Mouse (Mus musculus): ENCODE data around the gene Eng. TPM values are rescaled to one million over a fixed set of nuclear protein-coding genes. Genes with fewer than 3 reads are reported as not detected.

The Eng gene
- 182 TPM for polyA plus RNA-seq (2014; fragmentation: Illumina TruSeq; extraction: RNeasy Lipid Tissue Mini Kit (QIAGEN cat#74804); ENCODE audit: insufficient read depth, low read depth, low replicate concordance)

DNA sequence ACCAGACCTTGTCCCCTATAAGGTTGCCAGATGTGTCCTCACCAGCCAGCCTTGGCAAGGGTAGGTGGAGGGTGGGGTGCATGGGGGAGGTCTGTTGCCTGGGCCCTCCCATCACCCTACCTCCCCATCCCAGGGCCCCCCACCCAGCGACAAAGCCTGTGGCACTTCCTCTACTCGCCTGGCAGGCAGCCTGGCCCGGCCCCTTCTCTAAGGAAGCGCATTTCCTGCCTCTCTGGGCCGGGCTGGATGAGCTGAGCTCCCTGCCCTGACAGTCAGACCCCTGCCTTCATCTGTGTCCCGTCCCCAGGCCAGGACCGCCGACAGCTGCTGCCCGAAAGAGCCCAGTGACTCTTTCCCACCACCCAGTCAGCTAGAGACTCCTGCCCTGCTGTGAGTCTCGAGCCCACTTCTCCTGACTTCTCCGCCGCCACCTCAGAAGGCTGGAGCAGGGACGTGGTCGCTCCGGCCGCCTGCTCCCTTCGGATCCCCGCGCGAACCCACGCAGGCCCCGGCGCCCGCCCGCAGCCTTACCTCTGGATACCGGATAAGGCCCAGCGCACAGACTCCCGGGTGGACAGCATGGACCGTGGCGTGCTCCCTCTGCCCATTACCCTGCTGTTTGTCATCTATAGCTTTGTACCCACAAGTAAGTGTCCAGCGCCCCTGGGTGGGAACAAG is at the start of gene Eng:
Gene Eng (plus strand): TSS at position 217 of the 678 bp plus-strand sequence.

DNA sequence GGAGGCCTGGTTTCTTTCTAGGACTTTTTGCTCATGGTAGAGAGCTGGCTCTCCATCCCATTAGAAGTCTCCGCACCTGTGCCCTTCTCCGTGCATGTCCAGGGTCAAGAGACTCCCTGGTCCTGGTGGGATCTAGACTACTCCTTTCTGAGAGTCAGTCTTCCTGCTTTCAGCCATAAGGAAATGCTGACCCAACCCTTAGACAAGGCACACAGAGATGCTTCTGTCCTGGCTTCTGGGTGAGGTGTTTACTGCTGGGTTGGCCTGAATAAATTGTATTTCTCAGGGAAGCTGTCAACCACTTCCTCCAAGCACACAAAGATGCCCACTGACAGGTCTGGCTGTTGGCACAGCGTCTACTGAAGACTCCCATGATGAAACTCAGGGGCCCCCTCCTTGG is 47.0 kb upstream of the Eng start, which contains the start of gene St6galnac6:
Gene St6galnac6 (plus strand): TSS at position 301 of the 400 bp plus-strand sequence.

DNA sequence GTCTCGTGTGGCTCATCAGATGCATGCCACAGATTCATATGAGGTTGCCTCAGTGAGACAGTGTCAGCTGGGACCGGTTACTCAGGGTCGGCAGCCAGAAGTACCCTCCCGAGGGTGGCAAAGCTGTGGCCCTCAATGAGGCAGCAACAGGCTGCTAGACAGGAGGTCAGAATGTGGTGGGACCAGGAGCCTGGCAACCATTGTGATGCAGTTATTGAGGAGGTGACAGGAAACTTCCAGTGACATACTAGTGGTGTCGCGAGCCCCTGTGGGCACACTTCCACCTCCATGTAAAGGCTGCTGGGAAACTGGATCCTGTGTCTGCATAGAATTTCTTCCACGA is 24.9 kb upstream of the Eng start, which contains the start of gene Ak1:
Gene Ak1 (plus strand): TSS at position 242 of the 343 bp plus-strand sequence.

DNA sequence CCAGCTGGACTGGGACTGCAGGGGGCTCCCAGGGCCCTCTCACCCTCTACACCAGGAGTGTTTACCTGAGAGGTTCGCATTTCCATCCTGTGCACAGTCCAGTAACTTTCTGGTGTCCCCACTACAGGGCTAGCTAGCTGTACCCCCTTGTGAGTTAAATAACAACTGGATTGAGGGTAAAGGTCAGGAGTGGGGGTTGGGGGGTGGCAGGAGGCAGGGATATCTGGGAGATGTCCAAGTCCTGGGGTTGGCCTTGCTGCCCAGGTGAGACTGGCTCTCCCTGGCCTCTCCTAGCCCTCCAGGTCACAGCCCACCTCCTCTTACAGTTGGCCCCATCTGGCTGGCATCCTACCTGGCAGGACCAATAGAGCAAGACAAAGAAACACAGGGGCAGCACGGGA is 57.6 kb downstream of the Eng start, which contains the start of gene Fpgs:
Gene Fpgs (minus strand): TSS at position 125 of the 401 bp plus-strand sequence.

DNA sequence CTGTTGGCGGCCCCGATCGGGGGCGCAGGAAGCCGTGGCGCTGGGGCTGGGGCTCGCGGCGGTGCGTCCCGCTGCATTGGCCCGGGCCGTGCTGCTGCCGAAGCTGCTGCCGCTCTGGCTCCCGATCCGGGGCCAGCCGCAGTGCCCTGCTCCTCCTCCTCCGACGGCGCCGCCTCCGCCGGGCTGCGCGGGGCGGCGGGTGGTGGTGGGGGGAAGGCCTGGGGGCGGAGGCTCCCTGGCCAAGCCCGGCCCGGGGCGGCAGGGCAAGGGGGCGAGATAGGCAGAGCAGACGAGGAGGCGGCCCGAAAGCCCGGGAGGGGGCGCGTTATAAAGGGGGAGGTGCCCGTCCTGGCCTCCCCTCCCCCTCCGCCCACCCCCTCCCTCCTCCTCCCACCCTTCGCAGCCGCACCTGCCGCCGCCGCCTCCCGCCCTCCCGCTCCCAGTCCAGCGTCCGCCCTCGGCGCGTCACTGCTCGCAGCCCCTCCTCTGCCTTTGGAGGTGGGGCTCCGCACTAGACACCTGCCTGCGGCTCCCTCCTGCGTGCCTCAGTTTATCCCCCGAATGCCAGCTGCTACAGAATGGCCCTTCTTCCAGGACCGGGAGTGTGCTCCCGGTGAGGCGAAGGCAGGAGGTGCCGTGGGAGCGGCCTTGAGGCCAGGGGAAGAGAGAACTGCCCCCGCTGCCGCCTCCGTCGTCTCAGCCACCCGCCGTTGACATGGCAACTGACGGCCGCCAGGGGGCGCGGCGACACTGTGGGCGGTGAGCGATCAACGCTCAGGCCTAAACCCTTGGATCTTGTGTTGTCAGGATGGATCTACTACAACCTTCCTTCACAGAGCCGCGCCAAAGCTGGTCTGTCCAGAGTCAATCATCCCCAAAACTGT is 66.8 kb downstream of the Eng start, which contains the start of gene Cdk9:
Gene Cdk9 (minus strand): TSS at position 143 of the 884 bp plus-strand sequence.

DNA sequence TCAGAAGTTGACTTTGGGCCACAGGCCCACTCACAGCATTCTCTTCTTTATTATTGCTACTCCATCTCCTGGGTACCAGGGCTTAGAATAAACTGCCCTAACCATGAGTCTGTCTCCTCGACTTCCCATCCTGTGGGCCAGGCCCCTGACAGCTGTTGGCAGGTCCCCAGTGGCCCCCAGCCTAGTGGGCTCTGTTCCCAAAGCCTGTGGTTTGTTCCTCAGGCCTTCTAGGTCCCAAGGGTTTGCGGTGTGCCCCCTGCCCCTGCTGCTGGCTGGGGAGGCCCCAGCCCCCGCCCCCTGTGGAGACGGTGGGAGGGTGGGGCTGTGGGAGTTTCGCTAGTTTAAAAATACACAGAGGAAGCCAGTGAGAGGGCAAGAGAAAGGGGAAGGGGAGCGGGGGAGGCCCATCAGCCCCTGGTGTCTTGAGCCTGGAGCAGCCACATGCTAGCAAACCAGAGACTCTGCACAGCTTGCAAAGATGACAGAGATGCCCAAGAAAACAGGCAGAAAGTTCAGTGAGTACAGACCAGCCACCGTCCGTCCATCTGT is 74.4 kb downstream of the Eng start, which contains the start of gene Sh2d3c:
Gene Sh2d3c (plus strand): TSS at position 375 of the 549 bp plus-strand sequence.

Other genes starting within 250 kb of the Eng start
- 1.9 TPM for gene Naif1, start 196.1 kb upstream of the Eng start, polyA plus RNA-seq (2014; fragmentation: Illumina TruSeq; extraction: RNeasy Lipid Tissue Mini Kit (QIAGEN cat#74804); ENCODE audit: insufficient read depth, low read depth, low replicate concordance)
- gene Slc25a25, start 195.2 kb upstream of the Eng start, polyA plus RNA-seq (2014; fragmentation: Illumina TruSeq; extraction: RNeasy Lipid Tissue Mini Kit (QIAGEN cat#74804); ENCODE audit: insufficient read depth, low read depth, low replicate concordance): 16.3 TPM
- 10.6 TPM for gene Fam102a, start 111.3 kb upstream of the Eng start, polyA plus RNA-seq (2014; fragmentation: Illumina TruSeq; extraction: RNeasy Lipid Tissue Mini Kit (QIAGEN cat#74804); ENCODE audit: insufficient read depth, low read depth, low replicate concordance)
- 67.1 TPM for gene Dpm2, start 75.7 kb upstream of the Eng start, polyA plus RNA-seq (2014; fragmentation: Illumina TruSeq; extraction: RNeasy Lipid Tissue Mini Kit (QIAGEN cat#74804); ENCODE audit: insufficient read depth, low read depth, low replicate concordance)
- gene Pip5kl1, start 71.8 kb upstream of the Eng start, polyA plus RNA-seq (2014; fragmentation: Illumina TruSeq; extraction: RNeasy Lipid Tissue Mini Kit (QIAGEN cat#74804); ENCODE audit: insufficient read depth, low read depth, low replicate concordance): not detected
- not detected for gene 9430097D07Rik, start 70.9 kb upstream of the Eng start, polyA plus RNA-seq (2014; fragmentation: Illumina TruSeq; extraction: RNeasy Lipid Tissue Mini Kit (QIAGEN cat#74804); ENCODE audit: insufficient read depth, low read depth, low replicate concordance)
- 13.3 TPM for gene St6galnac4, start 59.5 kb upstream of the Eng start, polyA plus RNA-seq (2014; fragmentation: Illumina TruSeq; extraction: RNeasy Lipid Tissue Mini Kit (QIAGEN cat#74804); ENCODE audit: insufficient read depth, low read depth, low replicate concordance)
- 21.6 TPM for gene St6galnac6, start 46.9 kb upstream of the Eng start, polyA plus RNA-seq (2014; fragmentation: Illumina TruSeq; extraction: RNeasy Lipid Tissue Mini Kit (QIAGEN cat#74804); ENCODE audit: insufficient read depth, low read depth, low replicate concordance)
- gene Ak1, start 24.8 kb upstream of the Eng start, polyA plus RNA-seq (2014; fragmentation: Illumina TruSeq; extraction: RNeasy Lipid Tissue Mini Kit (QIAGEN cat#74804); ENCODE audit: insufficient read depth, low read depth, low replicate concordance): 24.5 TPM
- gene Fpgs, start 57.5 kb downstream of the Eng start, polyA plus RNA-seq (2014; fragmentation: Illumina TruSeq; extraction: RNeasy Lipid Tissue Mini Kit (QIAGEN cat#74804); ENCODE audit: insufficient read depth, low read depth, low replicate concordance): 11.3 TPM
- gene Cdk9, start 66.5 kb downstream of the Eng start, polyA plus RNA-seq (2014; fragmentation: Illumina TruSeq; extraction: RNeasy Lipid Tissue Mini Kit (QIAGEN cat#74804); ENCODE audit: insufficient read depth, low read depth, low replicate concordance): 69.8 TPM
- gene Sh2d3c, start 74.5 kb downstream of the Eng start, polyA plus RNA-seq (2014; fragmentation: Illumina TruSeq; extraction: RNeasy Lipid Tissue Mini Kit (QIAGEN cat#74804); ENCODE audit: insufficient read depth, low read depth, low replicate concordance): 34.4 TPM
- 0.50 TPM for gene 6330409D20Rik, start 94.4 kb downstream of the Eng start, polyA plus RNA-seq (2014; fragmentation: Illumina TruSeq; extraction: RNeasy Lipid Tissue Mini Kit (QIAGEN cat#74804); ENCODE audit: insufficient read depth, low read depth, low replicate concordance)
- gene Tor2a, start 110.6 kb downstream of the Eng start, polyA plus RNA-seq (2014; fragmentation: Illumina TruSeq; extraction: RNeasy Lipid Tissue Mini Kit (QIAGEN cat#74804); ENCODE audit: insufficient read depth, low read depth, low replicate concordance): 28.0 TPM
- gene Ttc16, start 129.0 kb downstream of the Eng start, polyA plus RNA-seq (2014; fragmentation: Illumina TruSeq; extraction: RNeasy Lipid Tissue Mini Kit (QIAGEN cat#74804); ENCODE audit: insufficient read depth, low read depth, low replicate concordance): 3.9 TPM
- gene Ptrh1, start 129.2 kb downstream of the Eng start, polyA plus RNA-seq (2014; fragmentation: Illumina TruSeq; extraction: RNeasy Lipid Tissue Mini Kit (QIAGEN cat#74804); ENCODE audit: insufficient read depth, low read depth, low replicate concordance): 4.9 TPM
- gene Cfap157, start 137.8 kb downstream of the Eng start, polyA plus RNA-seq (2014; fragmentation: Illumina TruSeq; extraction: RNeasy Lipid Tissue Mini Kit (QIAGEN cat#74804); ENCODE audit: insufficient read depth, low read depth, low replicate concordance): 3.9 TPM
- 13.0 TPM for gene Stxbp1, start 200.7 kb downstream of the Eng start, polyA plus RNA-seq (2014; fragmentation: Illumina TruSeq; extraction: RNeasy Lipid Tissue Mini Kit (QIAGEN cat#74804); ENCODE audit: insufficient read depth, low read depth, low replicate concordance)
- 108 TPM for gene Fam129b, start 229.5 kb downstream of the Eng start, polyA plus RNA-seq (2014; fragmentation: Illumina TruSeq; extraction: RNeasy Lipid Tissue Mini Kit (QIAGEN cat#74804); ENCODE audit: insufficient read depth, low read depth, low replicate concordance)

Data from lung, adult 10 weeks (tissue).